Mouse (Mus musculus) liver, embryonic 14.5 days (tissue): ENCODE results near the gene Zbed6.

Experiments used
- CTCF ChIP-seq: IDR thresholded peaks from 2 replicates; pipeline ENCODE4 v1.5.1; 2016; ENCODE audit warnings: antibody characterized with exemption, low read depth, control low read depth
- EP300 ChIP-seq: IDR thresholded peaks from 2 replicates; pipeline ENCODE4 v1.6.1; 2016; ENCODE audit warnings: antibody characterized with exemption, low read depth

DNA sequence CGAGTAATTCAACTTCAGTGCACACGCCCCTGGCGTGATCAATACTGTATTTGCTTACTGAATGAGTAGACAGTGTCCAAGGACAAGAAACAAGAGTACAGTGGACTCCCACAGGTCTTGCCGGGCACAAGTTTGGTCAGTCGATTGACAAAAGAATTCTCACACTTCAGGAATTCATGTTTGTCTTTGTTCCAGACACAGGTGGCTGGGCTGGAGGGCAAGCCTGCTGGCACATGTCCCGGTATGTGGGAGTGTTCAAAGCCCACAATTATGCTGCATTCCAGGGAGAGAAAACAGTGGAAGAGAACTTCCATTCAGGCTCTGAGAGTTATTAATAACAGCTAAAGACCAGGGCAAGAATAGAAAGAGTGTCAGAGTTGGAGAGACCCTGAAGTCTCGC is 35.2 kb upstream of the Zbed6 start:
- TF ChIP-seq EP300 (no peak), CTCF (no peak)
